Mouse (Mus musculus): ENCODE results near the gene Gm11639.

- TF ChIP-seq CTCF (IDR thresholded peaks at IDR 0.05; ENCODE audit: borderline replicate concordance, control insufficient read depth, extremely low read depth, insufficient read depth, low read length, poor library complexity) (no peak), POLR2A (IDR thresholded peaks at IDR 0.05; ENCODE audit: control insufficient read depth, extremely low read depth, insufficient read depth, low read length, poor library complexity) (no peak)
Measured at GRCm38 (mm10) chr11:105143564-105143963, 458.1 kb downstream of the Gm11639 start.

All from thymus, adult 2 months (tissue).